Mouse (Mus musculus) lung, embryonic 15.5 days (tissue): ENCODE data around the gene Bsx. TPM values are rescaled to one million over a fixed set of nuclear protein-coding genes. Genes with fewer than 3 reads are reported as not detected.

Experiments used
- ATAC-seq: fragments of 200-750 bp; cut with Nextera tagmentation; 2 replicates; pipeline ENCODE4 v1.8.0; 2017; ENCODE audit warnings: moderate number of reproducible peaks, borderline replicate concordance; ENCODE audit not compliant: low FRiP score, low TSS enrichment; ENCODE audit errors: extremely low read depth
- H3K27ac ChIP-seq: fragments of 300-500 bp; sonication (generic); 2 replicates; pipeline ENCODE4 v1.5.1; 2015; ENCODE audit warnings: moderate library complexity, mild to moderate bottlenecking, inconsistent platforms
- H3K27me3 ChIP-seq: fragments of 300-500 bp; sonication (generic); 2 replicates; pipeline ENCODE4 v1.6.1; 2015; ENCODE audit warnings: inconsistent platforms
- H3K36me3 ChIP-seq: fragments of 300-500 bp; sonication (generic); 2 replicates; pipeline ENCODE4 v1.6.1; 2015; ENCODE audit warnings: inconsistent platforms
- H3K4me1 ChIP-seq: fragments of 300-500 bp; sonication (generic); 2 replicates; pipeline ENCODE4 v1.6.1; 2015; ENCODE audit warnings: inconsistent platforms
- H3K4me2 ChIP-seq: fragments of 300-500 bp; sonication (generic); 2 replicates; pipeline ENCODE4 v1.6.1; 2015; ENCODE audit warnings: inconsistent platforms, mild to moderate bottlenecking, moderate library complexity
- H3K4me3 ChIP-seq: fragments of 300-500 bp; sonication (generic); 2 replicates; pipeline ENCODE4 v1.5.1; 2015; ENCODE audit warnings: mild to moderate bottlenecking, inconsistent platforms
- H3K9ac ChIP-seq: fragments of 300-500 bp; sonication (generic); 2 replicates; pipeline ENCODE4 v1.6.1; 2015; ENCODE audit warnings: inconsistent platforms
- H3K9me3 ChIP-seq: fragments of 300-500 bp; sonication (generic); 2 replicates; pipeline ENCODE4 v1.6.1; 2016; ENCODE audit warnings: inconsistent platforms
- WGBS: fragments of 180-500 bp; shearing (Covaris S2); methylation state at CpG from one replicate; pipeline ENCODE4 v1.1.7; 2015; 5-methylcytosine and 5-hydroxymethylcytosine counted together
- polyA plus RNA-seq: library from polyadenylated mRNA; unstranded; fragments of >200 nt; fragmentation: Nextera tagmentation; extraction: Ambion mirVana; gene quantifications from 2 replicates; pipeline ENCODE4 v1.2.1, GENCODE M21; 2015

Gene Bsx
- polyA plus RNA-seq, 1 experiment from 2014 or later, result not detected

- H3K27me3 ChIP-seq, result peaks cover 3% of the 10 kb centered on the region; the same call in 1 of the 2 replicates
- H3K9me3 ChIP-seq, result no peaks in the 10 kb centered on the region
- H3K4me1 ChIP-seq, result no peaks in the 10 kb centered on the region
- ATAC-seq, result no peak
- 36% methylated on average over 8 of the region's 8 CpGs for WGBS
- H3K4me2 ChIP-seq, result no peak overlapping the region
- no peak overlapping the region for H3K27ac ChIP-seq
- H3K4me3 ChIP-seq, result no peak overlapping the region
- H3K9ac ChIP-seq, result no peak overlapping the region
- H3K36me3 ChIP-seq, result no peaks in the 10 kb centered on the region
Measured at GRCm38 (mm10) chr9:40907413-40907812, 33.5 kb downstream of the Bsx start.

- Histone ChIP-seq H3K4me3 (no peak overlapping the region), H3K9me3 (no peaks in the 10 kb centered on the region), H3K9ac (no peak overlapping the region), H3K27me3 (peaks cover 3% of the 10 kb centered on the region; the same call in 1 of the 2 replicates), H3K27ac (no peak overlapping the region), H3K4me2 (no peak overlapping the region), H3K36me3 (no peaks in the 10 kb centered on the region), H3K4me1 (no peaks in the 10 kb centered on the region)
- WGBS, result 76% methylated on average over 8 of the region's 8 CpGs
- no peak for ATAC-seq
Measured at GRCm38 (mm10) chr9:40908411-40908810, 34.5 kb downstream of the Bsx start.

GRCm38 (mm10) chr9:40908915-40909314 is 35.0 kb downstream of the Bsx start:
- H3K4me3 ChIP-seq, result no peak overlapping the region
- no peak overlapping the region for H3K27ac ChIP-seq
- WGBS, result 79% methylated on average over 7 of the region's 7 CpGs

GRCm38 (mm10) chr9:40917871-40918613 is 44.1 kb downstream of the Bsx start:
- Histone ChIP-seq H3K4me3 (no peak overlapping the region), H3K9me3 (no peaks in the 10 kb centered on the region), H3K4me2 (no peak overlapping the region), H3K36me3 (no peaks in the 10 kb centered on the region), H3K9ac (no peak overlapping the region), H3K27ac (no peak overlapping the region), H3K4me1 (no peaks in the 10 kb centered on the region), H3K27me3 (no peaks in the 10 kb centered on the region)
- no peak for ATAC-seq
- 70% methylated on average over 12 of the region's 12 CpGs for WGBS

More at GRCm38 (mm10) chr9:40908915-40909314, 35.0 kb downstream of the Bsx start:
- H3K4me1 ChIP-seq, result no peaks in the 10 kb centered on the region
- peaks cover 3% of the 10 kb centered on the region; the same call in 1 of the 2 replicates for H3K27me3 ChIP-seq
- H3K9me3 ChIP-seq, result no peaks in the 10 kb centered on the region
- no peaks in the 10 kb centered on the region for H3K36me3 ChIP-seq
- H3K4me2 ChIP-seq, result no peak overlapping the region
- no peak overlapping the region for H3K9ac ChIP-seq
- no peak for ATAC-seq

- Histone ChIP-seq H3K4me1 (no peaks in the 10 kb centered on the region), H3K4me2 (no peak overlapping the region), H3K4me3 (no peak overlapping the region), H3K27me3 (no peaks in the 10 kb centered on the region), H3K9me3 (no peaks in the 10 kb centered on the region), H3K9ac (no peak overlapping the region), H3K36me3 (no peaks in the 10 kb centered on the region), H3K27ac (no peak overlapping the region)
- 56% methylated on average over 17 of the region's 17 CpGs for WGBS
- no peak for ATAC-seq
Measured at GRCm38 (mm10) chr9:40927351-40927980, 53.5 kb downstream of the Bsx start.

Other genes starting within 250 kb of the Bsx start
- not detected in 2 replicates for gene Gm21915, start 203.5 kb upstream of the Bsx start, polyA plus RNA-seq
- gene Clmp, start 188.2 kb upstream of the Bsx start, polyA plus RNA-seq, result 11.7 and 12.6 TPM in 2 replicates
- 2,564 and 2,677 TPM in 2 replicates for gene Hspa8, start 73.1 kb upstream of the Bsx start, polyA plus RNA-seq
- 0.18 and 0.24 TPM in 2 replicates for gene Jhy, start 90.0 kb downstream of the Bsx start, polyA plus RNA-seq
- not detected in 2 replicates for gene Crtam, start 130.5 kb downstream of the Bsx start, polyA plus RNA-seq